Mouse (Mus musculus) stomach, postnatal 0 days (tissue): ENCODE data around the gene Ispd. TPM values are rescaled to one million over a fixed set of nuclear protein-coding genes. Genes with fewer than 3 reads are reported as not detected.

Source experiments
- ATAC-seq: fragments of 200-750 bp; cut with Nextera tagmentation; 2 replicates; pipeline ENCODE4 v1.8.0; 2017; ENCODE audit not compliant: low FRiP score, low TSS enrichment
- DNase-seq: peaks from one replicate; pipeline ENCODE4 v3.0.0-alpha.2; 2016; ENCODE audit warnings: low spot score
- H3K27ac ChIP-seq: fragments of 300-500 bp; sonication (generic); replicated peaks from 2 replicates; pipeline ENCODE4 v1.5.1; 2014; ENCODE audit warnings: mild to moderate bottlenecking, control low read depth
- H3K27me3 ChIP-seq: fragments of 300-500 bp; sonication (generic); 2 replicates; pipeline ENCODE4 v1.6.1; 2014; ENCODE audit warnings: low read length; ENCODE audit not compliant: control insufficient read depth, insufficient read depth
- H3K36me3 ChIP-seq: fragments of 300-500 bp; sonication (generic); 2 replicates; pipeline ENCODE4 v1.6.1; 2014; ENCODE audit warnings: low read length, mixed read lengths; ENCODE audit not compliant: control insufficient read depth, insufficient read depth
- H3K4me1 ChIP-seq: fragments of 300-500 bp; sonication (generic); replicated peaks from 2 replicates; pipeline ENCODE4 v1.6.1; 2014; ENCODE audit warnings: antibody characterized with exemption; ENCODE audit not compliant: control insufficient read depth, insufficient read depth
- H3K4me2 ChIP-seq: fragments of 300-500 bp; sonication (generic); replicated peaks from 2 replicates; pipeline ENCODE4 v1.6.1; 2014; ENCODE audit warnings: low read depth, mild to moderate bottlenecking, control low read depth, moderate library complexity
- H3K4me3 ChIP-seq: fragments of 300-500 bp; sonication (generic); 2 replicates; pipeline ENCODE4 v1.5.1; 2014; ENCODE audit warnings: low read depth, low read length, control low read depth
- H3K9ac ChIP-seq: fragments of 300-500 bp; sonication (generic); 2 replicates; pipeline ENCODE4 v1.6.1; 2014; ENCODE audit warnings: mild to moderate bottlenecking, low read length, control low read depth, mixed read lengths
- H3K9me3 ChIP-seq: fragments of 300-500 bp; sonication (generic); 2 replicates; pipeline ENCODE4 v1.6.1; 2016; ENCODE audit warnings: low read length; ENCODE audit not compliant: control insufficient read depth
- CTCF ChIP-seq: IDR thresholded peaks from 2 replicates; pipeline ENCODE4 v1.5.1; 2016; ENCODE audit warnings: antibody characterized with exemption, low read depth, mild to moderate bottlenecking, moderate library complexity
- EP300 ChIP-seq: optimal IDR thresholded peaks from 2 replicates; pipeline ENCODE3; 2016; ENCODE audit warnings: antibody characterized with exemption
- WGBS: fragments of 180-500 bp; shearing (Covaris S2); extraction: QIAGEN DNeasy Blood & Tissue Kit; methylation state at CpG from one replicate; pipeline ENCODE4 v1.1.7; 2014; 5-methylcytosine and 5-hydroxymethylcytosine counted together
- polyA plus RNA-seq: library from polyadenylated mRNA; unstranded; fragments of >200 nt; fragmentation: Nextera tagmentation; extraction: Ambion mirVana; gene quantifications from 2 replicates; pipeline ENCODE4 v1.2.1, GENCODE M21; 2015

The Ispd gene
- polyA plus RNA-seq, 1 experiment from 2014 or later = 4.1 TPM

- WGBS = 78% methylated on average over 4 of the region's 4 CpGs
- Histone ChIP-seq H3K9me3 (no peaks in the 10 kb centered on the region), H3K4me2 (no peak overlapping the region), H3K4me3 (no peak overlapping the region), H3K27me3 (no peaks in the 10 kb centered on the region), H3K4me1 (no peaks in the 10 kb centered on the region), H3K27ac (no peak overlapping the region), H3K36me3 (no peaks in the 10 kb centered on the region), H3K9ac (no peak overlapping the region)
- TF ChIP-seq EP300 = no peak
- TF ChIP-seq CTCF = no peak
- no peak for ATAC-seq
- DNase-seq = no peak
Observed at GRCm38 (mm10) chr12:36724297-36724696, 343.0 kb downstream of the Ispd start.

GRCm38 (mm10) chr12:36725250-36725649, 344.0 kb downstream of the Ispd start:
- no peak for DNase-seq
- H3K9me3 ChIP-seq = no peaks in the 10 kb centered on the region

GRCm38 (mm10) chr12:36726026-36726425, 344.8 kb downstream of the Ispd start:
- TF ChIP-seq EP300 = no peak
- TF ChIP-seq CTCF = no peak
- no peak for ATAC-seq

More at GRCm38 (mm10) chr12:36725250-36725649, 344.0 kb downstream of the Ispd start:
- no peaks in the 10 kb centered on the region for H3K36me3 ChIP-seq
- WGBS = 73% methylated on average over 3 of the region's 3 CpGs
- H3K27ac ChIP-seq = no peak overlapping the region
- no peak overlapping the region for H3K9ac ChIP-seq
- ATAC-seq = no peak
- H3K4me1 ChIP-seq = no peaks in the 10 kb centered on the region
- H3K4me3 ChIP-seq = no peak overlapping the region
- no peak for TF ChIP-seq EP300
- no peaks in the 10 kb centered on the region for H3K27me3 ChIP-seq
- no peak overlapping the region for H3K4me2 ChIP-seq

GRCm38 (mm10) chr12:36733673-36734371, 352.6 kb downstream of the Ispd start:
- H3K4me1 ChIP-seq = no peaks in the 10 kb centered on the region
- 48% methylated on average over 4 of the region's 4 CpGs for WGBS
- H3K36me3 ChIP-seq = no peaks in the 10 kb centered on the region
- H3K4me3 ChIP-seq = no peak overlapping the region
- DNase-seq = no peak
- TF ChIP-seq EP300 (no peak), CTCF (no peak)
- H3K27me3 ChIP-seq = no peaks in the 10 kb centered on the region
- ATAC-seq = no peak
- no peaks in the 10 kb centered on the region for H3K9me3 ChIP-seq
- H3K4me2 ChIP-seq = no peak overlapping the region
- no peak overlapping the region for H3K27ac ChIP-seq
- no peak overlapping the region for H3K9ac ChIP-seq

More at GRCm38 (mm10) chr12:36726026-36726425, 344.8 kb downstream of the Ispd start:
- no peak overlapping the region for H3K27ac ChIP-seq
- WGBS = 61% methylated on average over 1 of the region's 1 CpGs
- no peak for DNase-seq
- no peaks in the 10 kb centered on the region for H3K27me3 ChIP-seq
- no peaks in the 10 kb centered on the region for H3K4me1 ChIP-seq
- H3K4me3 ChIP-seq = no peak overlapping the region
- H3K4me2 ChIP-seq = no peak overlapping the region
- no peak overlapping the region for H3K9ac ChIP-seq
- H3K36me3 ChIP-seq = no peaks in the 10 kb centered on the region
- no peaks in the 10 kb centered on the region for H3K9me3 ChIP-seq

Other genes starting within 250 kb of the Ispd start
- gene Ankmy2, start 224.3 kb upstream of the Ispd start, polyA plus RNA-seq = 27.4 and 29.6 TPM in 2 replicates
- 117 and 122 TPM in 2 replicates for gene Bzw2, start 223.4 kb upstream of the Ispd start, polyA plus RNA-seq
- not detected in 2 replicates for gene Lrrc72, start 128.1 kb upstream of the Ispd start, polyA plus RNA-seq
- 3.2 and 4.5 TPM in 2 replicates for gene Sostdc1, start 67.3 kb upstream of the Ispd start, polyA plus RNA-seq
- gene D630036H23Rik, start 731 bp downstream of the Ispd start, polyA plus RNA-seq = 3.1 and 3.7 TPM in 2 replicates